Mouse (Mus musculus): Measurements from ENCODE around the gene Krt32.

DNA sequence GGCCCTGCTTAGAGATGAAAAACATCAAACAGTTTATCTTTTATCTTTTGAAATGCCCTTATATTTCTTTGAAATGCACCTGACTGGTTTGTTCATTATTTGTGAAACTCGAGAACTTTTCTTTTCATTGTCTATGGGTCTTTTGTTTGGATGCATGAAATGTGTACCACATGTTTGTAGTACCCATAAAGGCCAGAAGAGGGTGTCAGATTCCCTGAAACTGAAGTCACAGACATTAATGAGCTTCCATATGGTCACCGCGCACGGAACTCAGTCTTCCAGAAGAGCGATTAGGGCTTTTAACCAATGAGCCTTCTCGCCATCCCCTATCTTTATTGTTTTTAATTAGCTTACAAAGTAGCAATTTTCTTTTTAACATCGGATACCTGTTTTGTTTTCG is 29.2 kb downstream of the Krt32 start:
- TF ChIP-seq CTCF (IDR thresholded peaks at IDR 0.05; ENCODE audit: low read depth) (0 out of 2 replicates have a peak, but pooled peaks have one; percentile 8), EP300 (IDR thresholded peaks at IDR 0.05; ENCODE audit: low read depth) (no peak)

All from liver, postnatal 0 days (tissue).